Mouse (Mus musculus): ENCODE data around the gene Asna1.

DNA sequence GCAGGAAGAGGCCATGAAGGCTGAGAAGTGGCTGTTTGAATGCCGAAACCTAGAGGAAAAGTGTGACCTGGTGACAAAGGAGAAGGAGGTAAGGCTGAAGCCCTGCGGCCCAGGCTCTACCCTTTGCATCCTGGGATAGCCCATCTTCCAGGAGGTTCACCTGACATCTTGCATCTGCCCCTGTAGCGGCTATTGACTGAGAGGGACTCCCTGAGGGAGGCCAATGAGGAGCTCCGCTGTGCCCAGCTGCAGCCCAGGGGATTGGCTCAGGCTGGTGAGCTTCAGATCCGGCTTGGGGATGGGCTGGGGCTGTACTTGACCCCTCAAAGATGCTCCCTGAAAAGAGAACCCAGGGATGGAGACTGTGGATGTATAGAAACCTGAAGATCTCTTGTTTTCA lies 28.1 kb downstream of the Asna1 start:
- no peak for TF ChIP-seq CTCF (IDR thresholded peaks at IDR 0.05; ENCODE audit: control insufficient read depth, insufficient read depth, insufficient read length)
- no peak for TF ChIP-seq MYOD1 (IDR thresholded peaks at IDR 0.05; ENCODE audit: control insufficient read depth, insufficient read length, low read depth)
